Mouse (Mus musculus) ES-Bruce4 (cell line): Measurements from ENCODE around the gene Gm42791. TPM values are rescaled to one million over a fixed set of nuclear protein-coding genes. Genes with fewer than 3 reads are reported as not detected.

Experiments
- H3K27ac ChIP-seq: 2 replicates; pipeline ENCODE4 v1.5.1; 2012; ENCODE audit warnings: low read length, inconsistent platforms; ENCODE audit not compliant: insufficient read depth
- H3K27me3 ChIP-seq: 2 replicates; pipeline ENCODE4 v1.6.1; 2012; ENCODE audit warnings: mild to moderate bottlenecking, low read length, inconsistent platforms; ENCODE audit not compliant: control insufficient read depth, poor library complexity, insufficient read depth, severe bottlenecking
- H3K36me3 ChIP-seq: 2 replicates; pipeline ENCODE4 v1.6.1; 2012; ENCODE audit warnings: inconsistent platforms, mild to moderate bottlenecking, low read length, moderate library complexity; ENCODE audit not compliant: control insufficient read depth, poor library complexity, insufficient read depth, severe bottlenecking
- H3K4me1 ChIP-seq: one replicate; pipeline ENCODE4 v1.8.1; 2011; ENCODE audit warnings: low read length; ENCODE audit not compliant: control insufficient read depth, insufficient read depth
- H3K4me3 ChIP-seq: 2 replicates; pipeline ENCODE4 v1.5.1; 2011; ENCODE audit warnings: low read depth, mild to moderate bottlenecking, low read length
- H3K9ac ChIP-seq: 2 replicates; pipeline ENCODE4 v1.6.1; 2012; ENCODE audit warnings: low read depth, mild to moderate bottlenecking, inconsistent platforms; ENCODE audit not compliant: poor library complexity, severe bottlenecking
- H3K9me3 ChIP-seq: replicated peaks from 2 replicates; pipeline ENCODE4 v1.6.1; 2012; ENCODE audit warnings: mild to moderate bottlenecking, low read length, inconsistent platforms; ENCODE audit not compliant: control insufficient read depth, poor library complexity, insufficient read depth, severe bottlenecking
- CTCF ChIP-seq: IDR thresholded peaks from one replicate; pipeline ENCODE4 v1.8.1; 2011; ENCODE audit warnings: low read depth, low read length
- EP300 ChIP-seq: IDR thresholded peaks from 2 replicates; pipeline ENCODE4 v1.6.1; 2011; ENCODE audit warnings: low read depth, low read length; ENCODE audit not compliant: insufficient read depth
- POLR2A ChIP-seq: IDR thresholded peaks from one replicate; pipeline ENCODE4 v1.8.1; 2011; ENCODE audit warnings: low read length; ENCODE audit not compliant: insufficient read depth
- polyA plus RNA-seq: library from polyadenylated mRNA; stranded (reverse); fragments of >200 nt; gene quantifications from 2 replicates; pipeline ENCODE4 v1.2.4, GENCODE M21; 2011; ENCODE audit warnings: low read depth; ENCODE audit not compliant: missing spikeins, insufficient read depth, insufficient read length

Gm42791 gene
- polyA plus RNA-seq, 1 experiment, result 4.8 TPM

DNA sequence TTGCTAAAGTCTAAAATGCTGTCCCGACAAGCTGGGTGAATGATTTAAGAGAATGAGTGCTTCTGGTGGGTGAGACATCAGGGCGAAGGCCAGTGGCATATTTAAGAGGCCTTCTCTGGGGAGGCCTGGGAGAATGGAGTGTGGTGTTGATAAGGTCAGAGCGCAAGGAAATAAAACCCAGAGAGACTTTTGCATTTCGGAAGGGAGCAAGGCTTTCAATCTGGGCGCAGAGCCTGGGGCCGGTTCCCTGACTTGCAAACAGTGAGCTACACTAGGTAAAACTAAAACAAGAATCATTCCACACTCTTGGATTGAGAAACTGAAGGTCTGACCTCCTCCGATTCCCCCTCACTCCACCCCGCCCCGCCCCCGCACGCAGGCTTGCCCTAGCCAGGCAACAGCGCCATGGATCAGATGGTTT, 4.0 kb downstream of the Gm42791 start:
- H3K4me3 ChIP-seq, result no peak overlapping the region
- no peaks in the 10 kb centered on the region for H3K36me3 ChIP-seq
- TF ChIP-seq POLR2A, result no peak
- no peak for TF ChIP-seq CTCF
- no peak for TF ChIP-seq EP300
- H3K27me3 ChIP-seq, result no peaks in the 10 kb centered on the region
- H3K9me3 ChIP-seq, result no peaks in the 10 kb centered on the region
- peak overlapping the region; percentile 2; the same call in 1 of the 2 replicates for H3K9ac ChIP-seq
- H3K4me1 ChIP-seq, result peaks cover 4% of the 10 kb centered on the region
- no peak overlapping the region for H3K27ac ChIP-seq

DNA sequence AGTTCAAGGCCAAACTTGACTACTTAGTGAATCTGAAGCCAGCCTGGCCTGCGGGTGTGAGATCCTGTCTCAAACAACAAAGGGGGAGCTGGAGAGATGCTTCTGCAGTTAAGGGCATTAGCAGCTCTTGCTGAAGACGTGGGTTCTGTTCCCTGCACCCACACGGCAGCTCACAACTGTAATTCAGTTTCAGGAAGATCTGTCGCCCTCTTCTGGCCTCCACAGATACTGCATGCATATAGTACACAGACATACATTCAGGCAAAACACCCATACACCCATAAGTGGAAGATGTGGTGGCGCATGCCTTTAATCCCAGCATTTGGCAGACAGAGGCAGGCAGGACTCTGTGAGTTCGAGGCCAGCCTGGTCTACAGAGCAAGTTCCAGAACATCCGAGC, 5.5 kb downstream of the Gm42791 start:
- H3K27me3 ChIP-seq, result no peaks in the 10 kb centered on the region
- no peak overlapping the region for H3K27ac ChIP-seq
- H3K4me1 ChIP-seq, result peaks cover 5% of the 10 kb centered on the region
- no peaks in the 10 kb centered on the region for H3K9me3 ChIP-seq
- TF ChIP-seq CTCF (peak; percentile 60), EP300 (no peak)
- H3K4me3 ChIP-seq, result no peak overlapping the region
- H3K36me3 ChIP-seq, result no peaks in the 10 kb centered on the region
- H3K9ac ChIP-seq, result no peak overlapping the region

DNA sequence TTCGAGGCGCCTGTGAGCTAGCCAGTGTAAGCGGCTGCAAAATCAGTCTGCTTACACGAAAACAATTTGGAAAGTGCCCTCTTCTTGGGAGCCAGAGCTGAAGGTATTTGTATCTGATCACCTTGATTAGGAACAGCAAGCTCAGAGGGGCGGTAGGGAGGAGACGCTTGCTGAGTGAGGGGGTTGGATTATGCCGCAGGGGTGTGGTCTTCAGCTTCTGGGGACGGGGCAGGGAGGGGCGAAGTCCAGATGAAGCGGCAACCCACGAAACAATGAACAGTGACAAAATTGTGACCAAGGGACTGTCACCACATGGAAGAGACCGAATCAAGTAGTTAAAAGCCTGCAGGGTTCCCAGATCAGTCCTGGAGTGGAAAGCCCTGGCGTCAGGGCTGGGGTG, 10.0 kb downstream of the Gm42791 start:
- 0 out of 2 replicates have a peak overlapping the region, but pooled peaks have one; percentile 6 for H3K9ac ChIP-seq
- peaks cover 4% of the 10 kb centered on the region; the same call in 1 of the 2 replicates for H3K9me3 ChIP-seq
- peaks cover 5% of the 10 kb centered on the region for H3K4me1 ChIP-seq
- peak overlapping the region; percentile 16; the same call in 1 of the 2 replicates for H3K4me3 ChIP-seq
- H3K36me3 ChIP-seq, result no peaks in the 10 kb centered on the region
- no peak overlapping the region for H3K27ac ChIP-seq
- TF ChIP-seq POLR2A, result no peak
- TF ChIP-seq CTCF, result no peak
- TF ChIP-seq EP300, result no peak
- no peaks in the 10 kb centered on the region for H3K27me3 ChIP-seq

DNA sequence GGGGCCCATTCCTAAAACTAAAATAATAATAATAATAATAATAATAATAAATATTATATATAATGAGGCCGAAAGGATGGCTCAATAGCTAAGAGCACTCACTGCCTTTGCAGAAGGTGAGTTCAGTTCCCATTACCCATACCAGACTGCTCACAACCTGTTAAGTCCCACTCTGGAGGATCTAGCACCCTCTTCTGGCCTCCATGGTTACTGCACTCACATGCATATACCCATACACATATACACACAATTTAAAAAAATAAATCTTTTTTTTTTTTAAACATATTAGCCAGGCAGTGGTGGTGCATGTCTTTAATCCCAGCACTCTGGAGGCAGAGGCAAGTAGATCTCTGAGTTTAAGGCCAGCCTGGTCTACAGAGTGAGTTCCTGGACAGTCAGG, 11.3 kb downstream of the Gm42791 start:
- Histone ChIP-seq H3K4me3 (no peak overlapping the region), H3K4me1 (peaks cover 5% of the 10 kb centered on the region)
- TF ChIP-seq CTCF (no peak), EP300 (no peak), POLR2A (no peak)

DNA sequence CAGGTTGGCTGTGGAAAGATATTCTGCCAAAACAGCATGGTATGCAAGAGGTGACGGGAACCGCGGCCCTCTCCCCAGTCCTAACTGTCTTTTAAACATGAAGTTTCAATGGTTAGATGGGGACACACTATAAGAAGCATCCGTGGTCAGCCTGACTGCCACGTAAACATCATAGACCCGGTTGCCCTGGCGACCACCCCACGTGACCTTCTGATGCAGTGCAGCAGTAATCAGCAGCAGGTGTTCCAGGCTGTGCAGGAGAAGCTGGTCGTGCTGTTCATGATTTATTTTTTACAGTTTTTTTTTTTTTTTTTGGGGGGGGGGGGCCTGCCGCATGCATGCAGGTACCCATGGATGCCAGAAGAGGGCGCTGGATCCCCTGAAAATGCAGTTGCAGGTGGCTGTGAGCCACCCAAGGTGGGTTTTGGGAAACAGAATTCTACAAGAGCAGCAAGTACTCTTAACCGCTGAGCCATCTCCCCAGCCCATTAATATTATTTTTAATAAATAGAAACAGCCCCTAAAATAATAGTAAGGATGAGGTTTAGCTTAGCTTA, 11.8 kb downstream of the Gm42791 start:
- no peak overlapping the region for H3K4me3 ChIP-seq
- H3K27me3 ChIP-seq, result no peaks in the 10 kb centered on the region
- H3K9me3 ChIP-seq, result peaks cover 4% of the 10 kb centered on the region; the same call in 1 of the 2 replicates
- no peak overlapping the region for H3K27ac ChIP-seq
- H3K36me3 ChIP-seq, result no peaks in the 10 kb centered on the region
- TF ChIP-seq POLR2A (no peak), CTCF (peak; percentile 39)
- H3K9ac ChIP-seq, result no peak overlapping the region
- H3K4me1 ChIP-seq, result peaks cover 6% of the 10 kb centered on the region

More for the DNA sequence above, 11.3 kb downstream of the Gm42791 start:
- Histone ChIP-seq H3K27ac (no peak overlapping the region), H3K9ac (no peak overlapping the region), H3K27me3 (no peaks in the 10 kb centered on the region), H3K36me3 (no peaks in the 10 kb centered on the region), H3K9me3 (peaks cover 4% of the 10 kb centered on the region; the same call in 1 of the 2 replicates)

DNA sequence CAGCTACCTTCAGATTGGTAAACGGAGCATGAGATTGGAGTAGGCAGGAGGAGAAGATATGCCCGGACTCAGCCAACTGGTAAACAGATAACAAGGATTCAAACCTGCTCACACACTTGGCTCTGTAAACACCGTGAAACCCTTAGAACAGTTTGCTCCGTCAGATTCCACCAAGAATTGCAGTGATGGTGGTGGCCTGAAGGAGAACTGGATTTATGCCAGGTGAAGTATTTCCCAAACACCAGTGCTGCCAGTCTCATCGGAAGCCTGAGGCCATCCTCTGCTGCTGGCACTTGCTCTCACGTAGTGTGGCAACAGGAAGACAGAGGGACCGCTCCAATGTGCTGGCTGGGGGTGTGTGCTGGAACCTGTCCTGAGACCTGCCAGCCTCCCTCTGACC, 12.6 kb downstream of the Gm42791 start:
- Histone ChIP-seq H3K9me3 (peaks cover 4% of the 10 kb centered on the region; the same call in 1 of the 2 replicates), H3K9ac (no peak overlapping the region), H3K27me3 (no peaks in the 10 kb centered on the region), H3K4me1 (peaks cover 6% of the 10 kb centered on the region), H3K4me3 (no peak overlapping the region), H3K27ac (no peak overlapping the region), H3K36me3 (no peaks in the 10 kb centered on the region)
- TF ChIP-seq CTCF (no peak), POLR2A (no peak), EP300 (no peak)
